Mouse (Mus musculus): ENCODE data around the gene 2210016F16Rik.

DNA sequence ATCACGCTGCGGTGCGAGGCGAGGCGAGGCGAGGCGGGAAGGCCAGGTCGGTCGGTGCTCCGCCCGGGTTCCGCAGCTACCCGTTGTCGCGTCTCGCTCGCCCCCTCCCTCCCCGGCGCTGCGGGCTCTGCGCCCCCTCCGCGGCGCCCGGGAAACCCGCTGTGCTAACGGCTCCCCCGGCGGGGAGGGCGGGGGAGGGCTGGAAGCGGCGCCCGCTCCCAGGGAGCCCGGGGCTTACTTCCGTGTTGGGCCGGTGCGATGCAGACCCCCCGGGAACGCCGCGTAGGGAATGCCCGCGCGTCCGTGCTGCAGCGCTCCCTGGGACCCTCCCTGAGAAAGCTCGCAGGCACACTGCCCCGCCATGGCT is 17.7 kb upstream of the 2210016F16Rik start:
- TF ChIP-seq CTCF (conservative IDR thresholded peaks at IDR 0.05; ENCODE audit: low read length) (no peak), NANOG (IDR thresholded peaks at IDR 0.05; ENCODE audit: borderline replicate concordance, low read length) (no peak)

Data from E14TG2a.4 (cell line).